Mouse (Mus musculus): ENCODE measurements around the gene Pacs1. TPM values are rescaled to one million over a fixed set of nuclear protein-coding genes. Genes with fewer than 3 reads are reported as not detected.
A peak's percentile ranks its signal among the peaks of the same experiment; 100 is the strongest.
"Not testable (repeated sequence)": the region's sequence is repeated elsewhere in the genome, so short reads cannot be mapped to it uniquely, and the experiment has no call there.

Gene Pacs1
- polyA plus RNA-seq, 1 experiment from 2014 or later = 20.9 TPM

GRCm38 (mm10) chr19:5094746-5095417 is 178.0 kb downstream of the Pacs1 start:
- no peak overlapping the region for H3K27ac ChIP-seq (replicated peaks in 1 of 2; ENCODE audit: control insufficient read depth in 1 of 2, insufficient read depth in 1 of 2, low read depth in 2 of 2, low read length in 2 of 2)

GRCm38 (mm10) chr19:5094243-5094632 is 178.7 kb downstream of the Pacs1 start:
- Histone ChIP-seq H3K4me3 (ENCODE audit: control insufficient read depth in 1 of 2, insufficient read depth in 1 of 2, low read depth in 1 of 2, low read length in 2 of 2) (no peak overlapping the region), H3K27me3 (ENCODE audit: control insufficient read depth, insufficient read depth, low read length) (0 out of 2 replicates have a peak, but pooled peaks cover 3% of the 10 kb centered on the region), H3K9ac (ENCODE audit: low read length) (no peak overlapping the region), H3K27ac (replicated peaks in 1 of 2; ENCODE audit: control insufficient read depth in 1 of 2, insufficient read depth in 1 of 2, low read depth in 2 of 2, low read length in 2 of 2) (no peak overlapping the region), H3K4me2 (ENCODE audit: low read length) (no peak overlapping the region), H3K4me1 (ENCODE audit: control insufficient read depth in 2 of 2, insufficient read depth in 2 of 2, low read length in 2 of 2) (peaks cover 9 to 39% of the 10 kb centered on the region in 2 experiments), H3K36me3 (ENCODE audit: control insufficient read depth, insufficient read depth, low read length) (peaks cover 41% of the 10 kb centered on the region), H3K9me3 (ENCODE audit: control insufficient read depth, low read length) (no peaks in the 10 kb centered on the region)
- peak; percentile 44; the same call in 1 of the 2 replicates for ATAC-seq (ENCODE audit: insufficient number of reproducible peaks, insufficient read depth, low FRiP score, low read depth)
- WGBS = under 1% methylated on average over 20 of the region's 21 CpGs

More at GRCm38 (mm10) chr19:5094746-5095417, 178.0 kb downstream of the Pacs1 start:
- Histone ChIP-seq H3K4me2 (ENCODE audit: low read length) (no peak overlapping the region), H3K4me1 (ENCODE audit: control insufficient read depth in 2 of 2, insufficient read depth in 2 of 2, low read length in 2 of 2) (peaks cover 6 to 36% of the 10 kb centered on the region in 2 experiments; a peak in 3 of 4 replicates), H3K9me3 (ENCODE audit: control insufficient read depth, low read length) (no peaks in the 10 kb centered on the region), H3K4me3 (ENCODE audit: control insufficient read depth in 1 of 2, insufficient read depth in 1 of 2, low read depth in 1 of 2, low read length in 2 of 2) (no peak overlapping the region), H3K36me3 (ENCODE audit: control insufficient read depth, insufficient read depth, low read length) (peaks cover 42% of the 10 kb centered on the region), H3K27me3 (ENCODE audit: control insufficient read depth, insufficient read depth, low read length) (0 out of 2 replicates have a peak, but pooled peaks cover 3% of the 10 kb centered on the region), H3K9ac (ENCODE audit: low read length) (no peak overlapping the region)
- WGBS = 44% methylated on average over 11 of the region's 11 CpGs
- no peak for ATAC-seq (ENCODE audit: insufficient number of reproducible peaks, insufficient read depth, low FRiP score, low read depth)

- no peak overlapping the region for H3K4me3 ChIP-seq (ENCODE audit: control insufficient read depth in 1 of 2, insufficient read depth in 1 of 2, low read depth in 1 of 2, low read length in 2 of 2)
- peaks cover 39% of the 10 kb centered on the region for H3K36me3 ChIP-seq (ENCODE audit: control insufficient read depth, insufficient read depth, low read length)
- ATAC-seq (ENCODE audit: insufficient number of reproducible peaks, insufficient read depth, low FRiP score, low read depth) = no peak
- peaks cover 11 to 39% of the 10 kb centered on the region in 2 experiments for H3K4me1 ChIP-seq (ENCODE audit: control insufficient read depth in 2 of 2, insufficient read depth in 2 of 2, low read length in 2 of 2)
- H3K9me3 ChIP-seq (ENCODE audit: control insufficient read depth, low read length) = no peaks in the 10 kb centered on the region
- H3K4me2 ChIP-seq (ENCODE audit: low read length) = no peak overlapping the region
- no peak overlapping the region for H3K9ac ChIP-seq (ENCODE audit: low read length)
- WGBS = 73% methylated on average over 12 of the region's 12 CpGs
- 0 out of 2 replicates have a peak, but pooled peaks cover 3% of the 10 kb centered on the region for H3K27me3 ChIP-seq (ENCODE audit: control insufficient read depth, insufficient read depth, low read length)
- no peak overlapping the region for H3K27ac ChIP-seq (replicated peaks in 1 of 2; ENCODE audit: control insufficient read depth in 1 of 2, insufficient read depth in 1 of 2, low read depth in 2 of 2, low read length in 2 of 2)
Measured at GRCm38 (mm10) chr19:5093481-5094242, 179.3 kb downstream of the Pacs1 start.

GRCm38 (mm10) chr19:5092083-5092482 is 180.8 kb downstream of the Pacs1 start:
- H3K4me2 ChIP-seq (ENCODE audit: low read length) = no peak overlapping the region
- peaks cover 11 to 35% of the 10 kb centered on the region in 2 experiments for H3K4me1 ChIP-seq (ENCODE audit: control insufficient read depth in 2 of 2, insufficient read depth in 2 of 2, low read length in 2 of 2)
- H3K27me3 ChIP-seq (ENCODE audit: control insufficient read depth, insufficient read depth, low read length) = no peaks in the 10 kb centered on the region
- no peaks in the 10 kb centered on the region for H3K9me3 ChIP-seq (ENCODE audit: control insufficient read depth, low read length)
- no peak overlapping the region for H3K9ac ChIP-seq (ENCODE audit: low read length)
- no peak overlapping the region for H3K4me3 ChIP-seq (ENCODE audit: control insufficient read depth in 1 of 2, insufficient read depth in 1 of 2, low read depth in 1 of 2, low read length in 2 of 2)
- H3K27ac ChIP-seq (replicated peaks in 1 of 2; ENCODE audit: control insufficient read depth in 1 of 2, insufficient read depth in 1 of 2, low read depth in 2 of 2, low read length in 2 of 2) = no peak overlapping the region
- 88% methylated on average over 10 of the region's 10 CpGs for WGBS
- H3K36me3 ChIP-seq (ENCODE audit: control insufficient read depth, insufficient read depth, low read length) = peaks cover 39% of the 10 kb centered on the region
- no peak for ATAC-seq (ENCODE audit: insufficient number of reproducible peaks, insufficient read depth, low FRiP score, low read depth)

GRCm38 (mm10) chr19:5089324-5089723 is 183.6 kb downstream of the Pacs1 start:
- H3K4me2 ChIP-seq (ENCODE audit: low read length) = peak overlapping the region; percentile 74
- H3K27me3 ChIP-seq (ENCODE audit: control insufficient read depth, insufficient read depth, low read length) = peaks cover 20% of the 10 kb centered on the region
- peak overlapping the region; percentile 67 to 78 for H3K4me3 ChIP-seq (ENCODE audit: control insufficient read depth in 1 of 2, insufficient read depth in 1 of 2, low read depth in 1 of 2, low read length in 2 of 2)
- H3K4me1 ChIP-seq (ENCODE audit: control insufficient read depth in 2 of 2, insufficient read depth in 2 of 2, low read length in 2 of 2) = peaks cover 18 to 28% of the 10 kb centered on the region in 2 experiments
- H3K27ac ChIP-seq (replicated peaks in 1 of 2; ENCODE audit: control insufficient read depth in 1 of 2, insufficient read depth in 1 of 2, low read depth in 2 of 2, low read length in 2 of 2) = no peak overlapping the region
- H3K9me3 ChIP-seq (ENCODE audit: control insufficient read depth, low read length) = no peaks in the 10 kb centered on the region
- 91% methylated on average over 4 of the region's 4 CpGs for whole genome bisulfite sequencing
- H3K9ac ChIP-seq (ENCODE audit: low read length) = peak overlapping the region; percentile 85
- H3K36me3 ChIP-seq (ENCODE audit: control insufficient read depth, insufficient read depth, low read length) = peaks cover 39% of the 10 kb centered on the region
- ATAC-seq (ENCODE audit: insufficient number of reproducible peaks, insufficient read depth, low FRiP score, low read depth) = no peak

GRCm38 (mm10) chr19:5087884-5088728 is 184.8 kb downstream of the Pacs1 start, which contains the start of gene Yif1a:
Gene Yif1a, plus strand, starts transcription at chr19:5088538.
- peak within 1 kb of the TSS; percentile 74 for H3K4me2 ChIP-seq (ENCODE audit: low read length)
- peaks cover 33% of the 10 kb centered on the region for H3K27me3 ChIP-seq (ENCODE audit: control insufficient read depth, insufficient read depth, low read length)
- H3K9ac ChIP-seq (ENCODE audit: low read length) = peak within 1 kb of the TSS; percentile 85
- peak; percentile 87 for ATAC-seq (ENCODE audit: insufficient number of reproducible peaks, insufficient read depth, low FRiP score, low read depth)
- peaks cover 15 to 20% of the 10 kb centered on the region in 2 experiments for H3K4me1 ChIP-seq (ENCODE audit: control insufficient read depth in 2 of 2, insufficient read depth in 2 of 2, low read length in 2 of 2)
- under 1% methylated on average over 58 of the region's 58 CpGs for WGBS
- peak within 1 kb of the TSS; percentile 67 to 78 for H3K4me3 ChIP-seq (ENCODE audit: control insufficient read depth in 1 of 2, insufficient read depth in 1 of 2, low read depth in 1 of 2, low read length in 2 of 2)
- peaks cover 37% of the 10 kb centered on the region for H3K36me3 ChIP-seq (ENCODE audit: control insufficient read depth, insufficient read depth, low read length)
- H3K27ac ChIP-seq (replicated peaks in 1 of 2; ENCODE audit: control insufficient read depth in 1 of 2, insufficient read depth in 1 of 2, low read depth in 2 of 2, low read length in 2 of 2) = peak within 1 kb of the TSS; percentile 53 to 75
- H3K9me3 ChIP-seq (ENCODE audit: control insufficient read depth, low read length) = no peaks in the 10 kb centered on the region

- ATAC-seq (ENCODE audit: insufficient number of reproducible peaks, insufficient read depth, low FRiP score, low read depth); H3K9me3 ChIP-seq (ENCODE audit: control insufficient read depth, low read length): not testable (repeated sequence)
- 48% methylated on average over 4 of the region's 4 CpGs for WGBS
Measured at GRCm38 (mm10) chr19:5086533-5086932, 186.4 kb downstream of the Pacs1 start.

More at GRCm38 (mm10) chr19:5086533-5086932, 186.4 kb downstream of the Pacs1 start:
- Histone ChIP-seq H3K4me1 (ENCODE audit: control insufficient read depth in 2 of 2, insufficient read depth in 2 of 2, low read length in 2 of 2) (peaks cover 15 to 20% of the 10 kb centered on the region in 2 experiments), H3K36me3 (ENCODE audit: control insufficient read depth, insufficient read depth, low read length) (peaks cover 21% of the 10 kb centered on the region), H3K27me3 (ENCODE audit: control insufficient read depth, insufficient read depth, low read length) (peaks cover 48% of the 10 kb centered on the region)
- not testable (repeated sequence) for H3K27ac ChIP-seq (replicated peaks in 1 of 2; ENCODE audit: control insufficient read depth in 1 of 2, insufficient read depth in 1 of 2, low read depth in 2 of 2, low read length in 2 of 2); H3K4me2 ChIP-seq (ENCODE audit: low read length); H3K9ac ChIP-seq (ENCODE audit: low read length); H3K4me3 ChIP-seq (ENCODE audit: control insufficient read depth in 1 of 2, insufficient read depth in 1 of 2, low read depth in 1 of 2, low read length in 2 of 2)

Measured in heart, embryonic 14.5 days (tissue).